Mouse (Mus musculus) gastrocnemius, postnatal 4 days (tissue): Measurements from ENCODE around the gene Cdc73. TPM values are rescaled to one million over a fixed set of nuclear protein-coding genes. Genes with fewer than 3 reads are reported as not detected.

Source experiments
- DNase-seq, 2 experiments: peaks; one replicate each; pipeline ENCODE4 v3.0.0; 2021 to 2022; ENCODE audit warnings: low spot score in 2 of 2, mixed read lengths in 2 of 2
- total RNA-seq, 2 experiments: library from RNA; stranded (reverse); gene quantifications; 2 replicates each; pipeline ENCODE4 v1.2.3; 2021

Gene Cdc73
- total RNA-seq, 2 experiments from 2014 or later, result 62.8 to 65.1 TPM

DNA sequence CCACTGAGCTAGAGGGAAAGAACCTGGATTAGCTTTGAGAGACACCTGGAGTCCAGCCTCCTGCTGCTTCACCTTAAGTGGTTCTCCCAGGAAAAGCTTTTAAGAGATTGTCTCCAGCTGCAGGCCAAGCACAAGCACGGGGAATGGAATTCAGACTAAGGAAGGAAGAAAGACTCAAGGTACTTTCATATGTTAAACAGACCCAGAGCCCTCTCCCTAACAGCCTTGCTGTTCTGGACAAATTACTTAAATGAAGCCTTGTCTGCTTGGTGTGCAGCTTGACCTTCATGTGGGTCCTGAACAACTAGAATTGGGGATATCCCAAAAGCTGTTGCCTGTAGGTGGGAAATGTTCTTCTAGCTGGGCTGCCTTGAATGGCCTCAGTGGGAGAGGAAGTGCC is 147.2 kb downstream of the Cdc73 start:
- DNase-seq, result no peak

GRCm38 (mm10) chr1:143554621-143555020 is 148.1 kb downstream of the Cdc73 start:
- DNase-seq, result no peak

Other genes starting within 250 kb of the Cdc73 start
- gene B3galt2, start 62.2 kb downstream of the Cdc73 start, total RNA-seq, result 10 to 100 TPM; 11.6 to 12.8 TPM
- 10 to 100 TPM; 57.8 to 59.2 TPM for gene Glrx2, start 13.4 kb upstream of the Cdc73 start, total RNA-seq
- gene Trove2, start 74.2 kb upstream of the Cdc73 start, total RNA-seq, result 1 to 10 TPM; 6.9 to 8.2 TPM
- gene Uchl5, start 74.4 kb upstream of the Cdc73 start, total RNA-seq, result 10 to 100 TPM; 20.6 to 21.6 TPM